Mouse (Mus musculus): Measurements from ENCODE around the gene Dusp9.

The Dusp9 gene

GRCm38 (mm10) chrX:73639255-73639675, at the start of gene Dusp9:
Gene Dusp9, plus strand, starts transcription at chrX:73639419.
- no peak for DNase-seq (ENCODE audit: low spot score in 2 of 2)

GRCm38 (mm10) chrX:73593212-73593611, 46.0 kb upstream of the Dusp9 start:
- peak; percentile 4 to 19 for DNase-seq (ENCODE audit: low spot score in 2 of 2)

- DNase-seq (ENCODE audit: low spot score in 2 of 2) = no peak
Measured at GRCm38 (mm10) chrX:73594451-73595121, 44.6 kb upstream of the Dusp9 start.

GRCm38 (mm10) chrX:73595297-73595938, 43.8 kb upstream of the Dusp9 start:
- DNase-seq (ENCODE audit: low spot score in 2 of 2) = no peak

- DNase-seq (ENCODE audit: low spot score in 2 of 2) = no peak
Measured at GRCm38 (mm10) chrX:73601456-73601855, 37.8 kb upstream of the Dusp9 start.

- DNase-seq (ENCODE audit: low spot score in 2 of 2) = no peak
Measured at GRCm38 (mm10) chrX:73613665-73614064, 25.6 kb upstream of the Dusp9 start.

- no peak for DNase-seq (ENCODE audit: low spot score in 2 of 2)
Measured at GRCm38 (mm10) chrX:73615876-73616275, 23.3 kb upstream of the Dusp9 start.

- DNase-seq (ENCODE audit: low spot score in 2 of 2) = no peak
Measured at GRCm38 (mm10) chrX:73619401-73619800, 19.8 kb upstream of the Dusp9 start.

- no peak for DNase-seq (ENCODE audit: low spot score in 2 of 2)
Measured at GRCm38 (mm10) chrX:73619890-73620289, 19.3 kb upstream of the Dusp9 start.

- no peak for DNase-seq (ENCODE audit: low spot score in 2 of 2)
Measured at GRCm38 (mm10) chrX:73626981-73627380, 12.2 kb upstream of the Dusp9 start.

GRCm38 (mm10) chrX:73635425-73635824, 3.8 kb upstream of the Dusp9 start:
- DNase-seq (ENCODE audit: low spot score in 2 of 2) = no peak

GRCm38 (mm10) chrX:73637415-73637814, 1.8 kb upstream of the Dusp9 start:
- DNase-seq (ENCODE audit: low spot score in 2 of 2) = no peak

- no peak for DNase-seq (ENCODE audit: low spot score in 2 of 2)
Measured at GRCm38 (mm10) chrX:73639901-73640469, 766 bp downstream of the Dusp9 start.

GRCm38 (mm10) chrX:73645121-73645520, 5.9 kb downstream of the Dusp9 start:
- DNase-seq (ENCODE audit: low spot score in 2 of 2) = no peak

GRCm38 (mm10) chrX:73650869-73651268, 11.7 kb downstream of the Dusp9 start:
- no peak for DNase-seq (ENCODE audit: low spot score in 2 of 2)

- no peak for DNase-seq (ENCODE audit: low spot score in 2 of 2)
Measured at GRCm38 (mm10) chrX:73653392-73653791, 14.2 kb downstream of the Dusp9 start.

GRCm38 (mm10) chrX:73654177-73654576, 15.0 kb downstream of the Dusp9 start:
- peak; percentile 21 to 67 for DNase-seq (ENCODE audit: low spot score in 2 of 2)

- DNase-seq (ENCODE audit: low spot score in 2 of 2) = peak; percentile 15 to 35
Measured at GRCm38 (mm10) chrX:73655529-73655928, 16.3 kb downstream of the Dusp9 start.

GRCm38 (mm10) chrX:73658391-73658790, 19.2 kb downstream of the Dusp9 start:
- no peak for DNase-seq (ENCODE audit: low spot score in 2 of 2)

GRCm38 (mm10) chrX:73658936-73659574, 19.8 kb downstream of the Dusp9 start:
- DNase-seq (ENCODE audit: low spot score in 2 of 2) = no peak

- no peak for DNase-seq (ENCODE audit: low spot score in 2 of 2)
Measured at GRCm38 (mm10) chrX:73659575-73660283, 20.5 kb downstream of the Dusp9 start, which contains the start of gene Pnck. Gene Pnck, minus strand, starts transcription at chrX:73660117.

- DNase-seq (ENCODE audit: low spot score in 2 of 2) = no peak
Measured at GRCm38 (mm10) chrX:73660284-73660665, 21.1 kb downstream of the Dusp9 start.

Data from natural killer cell, adult 2 months (primary cell).